Mouse (Mus musculus) urinary bladder, adult 18-20 months (tissue): ENCODE results near the gene Hcrtr1.
A peak's percentile ranks its signal among the peaks of the same experiment; 100 is the strongest.

ENCODE experiments used
- DNase-seq, 2 experiments: peaks; one replicate each; pipeline ENCODE4 v3.0.0; 2022; ENCODE audit warnings: low spot score in 2 of 2, mixed read lengths in 2 of 2

Hcrtr1 gene

GRCm38 (mm10) chr4:130168280-130169183, 29.4 kb upstream of the Hcrtr1 start:
- peak; percentile 79 to 84 for DNase-seq

GRCm38 (mm10) chr4:130167814-130168213, 28.7 kb upstream of the Hcrtr1 start:
- no peak for DNase-seq

- no peak for DNase-seq
These were observed 28.2 kb upstream of the Hcrtr1 start for GRCm38 (mm10) chr4:130167321-130167720.

GRCm38 (mm10) chr4:130166592-130166991, 27.4 kb upstream of the Hcrtr1 start:
- DNase-seq: no peak

- DNase-seq: no peak
These were observed 26.9 kb upstream of the Hcrtr1 start for GRCm38 (mm10) chr4:130166061-130166460.

- no peak for DNase-seq
These were observed 25.0 kb upstream of the Hcrtr1 start for GRCm38 (mm10) chr4:130164121-130164520.

- peak in 1 of 2 experiments; percentile 48 for DNase-seq
These were observed 24.3 kb upstream of the Hcrtr1 start for GRCm38 (mm10) chr4:130163391-130163861.

GRCm38 (mm10) chr4:130161349-130161748, 22.2 kb upstream of the Hcrtr1 start:
- no peak for DNase-seq

GRCm38 (mm10) chr4:130156812-130157371, 17.7 kb upstream of the Hcrtr1 start:
- no peak for DNase-seq

- DNase-seq: no peak
These were observed 15.1 kb upstream of the Hcrtr1 start for GRCm38 (mm10) chr4:130154250-130154649.

- DNase-seq: no peak
These were observed 9.2 kb upstream of the Hcrtr1 start for GRCm38 (mm10) chr4:130148405-130148804.

- no peak for DNase-seq
These were observed 2.6 kb upstream of the Hcrtr1 start for GRCm38 (mm10) chr4:130141786-130142185.

- no peak for DNase-seq
These were observed 1.8 kb upstream of the Hcrtr1 start for GRCm38 (mm10) chr4:130140992-130141402.

- peak; percentile 34 to 81 for DNase-seq
These were observed 532 bp downstream of the Hcrtr1 start for GRCm38 (mm10) chr4:130138441-130139213.

GRCm38 (mm10) chr4:130133399-130133798, 5.8 kb downstream of the Hcrtr1 start:
- DNase-seq: no peak

GRCm38 (mm10) chr4:130131448-130132105, 7.6 kb downstream of the Hcrtr1 start:
- no peak for DNase-seq

GRCm38 (mm10) chr4:130130641-130131350, 8.4 kb downstream of the Hcrtr1 start:
- no peak for DNase-seq

- DNase-seq: no peak
These were observed 9.1 kb downstream of the Hcrtr1 start for GRCm38 (mm10) chr4:130130082-130130481.

- no peak for DNase-seq
These were observed 10.3 kb downstream of the Hcrtr1 start for GRCm38 (mm10) chr4:130128907-130129306.

- DNase-seq: no peak
These were observed 13.2 kb downstream of the Hcrtr1 start for GRCm38 (mm10) chr4:130125935-130126334.

- no peak for DNase-seq
These were observed 14.0 kb downstream of the Hcrtr1 start for GRCm38 (mm10) chr4:130125164-130125563.
